Mouse (Mus musculus) heart, adult 2 months (tissue): ENCODE measurements around the gene Tmsb15l.

ENCODE experiments used
- CTCF ChIP-seq: fragments of 200-600 bp; IDR thresholded peaks from 2 replicates; pipeline ENCODE4 v1.8.1; 2022; ENCODE audit warnings: antibody characterized with exemption, mild to moderate bottlenecking, moderate library complexity
- POLR2A ChIP-seq: fragments of 200-500 bp; IDR thresholded peaks from 2 replicates; pipeline ENCODE4 v1.6.1; 2011; ENCODE audit warnings: mild to moderate bottlenecking, low read depth, low read length, control low read depth; ENCODE audit not compliant: insufficient read depth

DNA sequence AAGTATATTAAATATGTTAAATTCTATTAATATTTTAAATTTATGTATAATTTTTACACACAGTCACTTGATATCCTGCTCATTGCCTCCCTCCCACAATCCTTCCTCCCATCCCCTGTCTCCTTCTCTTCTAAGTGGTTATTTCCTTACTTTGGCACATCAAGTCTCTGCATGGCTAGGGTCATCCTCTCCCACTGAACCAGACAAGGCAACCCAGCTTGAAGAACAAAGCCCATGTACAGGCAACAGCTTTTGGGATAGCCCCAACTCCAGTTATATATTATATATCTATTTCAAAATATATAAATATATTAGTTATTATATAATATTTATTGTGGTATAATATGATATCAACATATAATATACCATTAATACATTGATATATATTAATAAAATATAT lies 50.8 kb downstream of the Tmsb15l start:
- TF ChIP-seq POLR2A (no peak), CTCF (no peak)
